Mouse (Mus musculus): Measurements from ENCODE around the gene Slc22a23.

- no peak for TF ChIP-seq CTCF (IDR thresholded peaks at IDR 0.05; ENCODE audit: borderline replicate concordance, insufficient read depth, low read depth, low read length)
- TF ChIP-seq POLR2A (IDR thresholded peaks at IDR 0.05; ENCODE audit: borderline replicate concordance, insufficient read depth, low read length), result no peak
These were observed 6.5 kb upstream of the Slc22a23 start for GRCm38 (mm10) chr13:34351437-34351836.

All from cerebellum, adult 2 months (tissue).